Mouse (Mus musculus): ENCODE measurements around the gene Vmn2r124.
"Not testable (repeated sequence)": the region's sequence is repeated elsewhere in the genome, so short reads cannot be mapped to it uniquely, and the experiment has no call there.

Gene Vmn2r124

GRCm38 (mm10) chr17:18049124-18049523 is at the start of gene Vmn2r124:
Gene Vmn2r124, plus strand, starts transcription at chr17:18049424.
- no peak for DNase-seq

GRCm38 (mm10) chr17:18004752-18005151 is 44.5 kb upstream of the Vmn2r124 start:
- no peak for DNase-seq

GRCm38 (mm10) chr17:18021433-18021832 is 27.8 kb upstream of the Vmn2r124 start, which contains the start of gene Fpr-rs4:
Gene Fpr-rs4, plus strand, starts transcription at chr17:18021733.
- DNase-seq: no peak

- DNase-seq: not testable (repeated sequence)
Measured at GRCm38 (mm10) chr17:18084716-18085115, 35.5 kb downstream of the Vmn2r124 start, which contains the start of gene Vmn2r91. Gene Vmn2r91, plus strand, starts transcription at chr17:18085016.

- not testable (repeated sequence) for DNase-seq
Measured at GRCm38 (mm10) chr17:18095626-18096025, 46.4 kb downstream of the Vmn2r124 start.

GRCm38 (mm10) chr17:18102265-18102664 is 53.0 kb downstream of the Vmn2r124 start:
- DNase-seq: not testable (repeated sequence)
